8 mouse cellular contexts compared by ENCODE assay signal in the genomic region with DNA sequence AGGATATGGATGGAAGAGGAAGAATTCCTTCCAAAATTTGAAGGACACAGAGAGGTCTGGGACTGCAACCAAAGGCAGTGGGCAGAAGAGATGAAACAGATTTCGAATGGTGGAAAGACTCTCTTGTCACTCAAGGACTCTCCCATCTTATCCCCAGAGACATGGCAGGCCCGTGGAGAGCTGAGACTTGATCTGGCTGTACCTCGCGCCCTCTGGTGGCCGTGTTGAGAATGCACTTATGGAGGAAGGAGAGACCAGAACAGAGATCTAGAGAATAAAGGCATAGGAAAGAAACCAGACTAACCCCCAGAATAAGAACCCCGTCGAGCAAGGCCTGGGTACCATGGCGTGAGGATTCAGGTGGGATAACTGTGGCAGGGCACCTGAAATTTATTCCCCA.
A peak's percentile ranks its signal among the peaks of the same experiment; 100 is the strongest.
DNase-seq lines count a peak whose midpoint lies in the region; ATAC-seq lines count a peak whose summit lies in the region.

No protein-coding gene starts in this region.

- H3K27ac ChIP-seq in kidney, embryonic 16.5 days (ENCODE audit: low read length) = no peak overlapping the region
- no peak overlapping the region for H3K27ac ChIP-seq in forebrain, embryonic 16.5 days (ENCODE audit: low read length)
- H3K27ac ChIP-seq in hindbrain, embryonic 14.5 days = no peak overlapping the region
- no peak overlapping the region for H3K27ac ChIP-seq in midbrain, embryonic 16.5 days (ENCODE audit: low read length)

- 15% methylated on average over 8 of the region's 8 CpGs for WGBS in kidney, embryonic 16.5 days
- WGBS in forebrain, embryonic 16.5 days = 10% methylated on average over 8 of the region's 8 CpGs
- WGBS in hindbrain, embryonic 14.5 days = 24% methylated on average over 8 of the region's 8 CpGs
- WGBS in midbrain, embryonic 16.5 days = 14% methylated on average over 8 of the region's 8 CpGs

- H3K4me3 ChIP-seq in kidney, embryonic 16.5 days (ENCODE audit: low read length) = no peak overlapping the region
- no peak overlapping the region for H3K4me3 ChIP-seq in forebrain, embryonic 16.5 days (replicated peaks; ENCODE audit: low read length)
- H3K4me3 ChIP-seq in hindbrain, embryonic 14.5 days (replicated peaks; ENCODE audit: low read length) = no peak overlapping the region
- no peak overlapping the region for H3K4me3 ChIP-seq in midbrain, embryonic 16.5 days (ENCODE audit: low read depth, low read length)

- peak; percentile 59 for DNase-seq in kidney, adult 11 months
- DNase-seq in cerebellum, adult 11 months = peak; percentile 72
- DNase-seq in hindbrain, embryonic 14.5 days (ENCODE audit: low spot score) = peak; percentile 74
- DNase-seq in left cerebral cortex, adult 9 months (ENCODE audit: low spot score in 2 of 2) = peak; percentile 19 to 90
- DNase-seq in thymus, postnatal 0 days (ENCODE audit: low spot score) = peak; percentile 26

- H3K9me3 ChIP-seq in kidney, embryonic 16.5 days (ENCODE audit: low read length) = no peaks in the 10 kb centered on the region
- H3K9me3 ChIP-seq in forebrain, embryonic 16.5 days (ENCODE audit: control insufficient read depth, low read length) = no peaks in the 10 kb centered on the region
- H3K9me3 ChIP-seq in hindbrain, embryonic 14.5 days (ENCODE audit: control insufficient read depth, low read length) = no peaks in the 10 kb centered on the region
- H3K9me3 ChIP-seq in midbrain, embryonic 16.5 days (replicated peaks; ENCODE audit: control insufficient read depth, low read length, poor library complexity, severe bottlenecking) = no peaks in the 10 kb centered on the region

- ATAC-seq in kidney, embryonic 16.5 days (ENCODE audit: low FRiP score, low TSS enrichment) = no peak
- ATAC-seq in forebrain, embryonic 16.5 days = peak; percentile 77; the same call in 1 of the 2 replicates
- no peak for ATAC-seq in hindbrain, embryonic 14.5 days (ENCODE audit: low FRiP score)
- ATAC-seq in midbrain, embryonic 16.5 days = peak; percentile 43; the same call in 1 of the 2 replicates

- no peaks in the 10 kb centered on the region for H3K4me1 ChIP-seq in kidney, embryonic 16.5 days (ENCODE audit: insufficient read depth, low read length)
- H3K4me1 ChIP-seq in forebrain, embryonic 16.5 days (replicated peaks; ENCODE audit: control insufficient read depth, insufficient read depth, low read length) = 0 out of 2 replicates have a peak, but pooled peaks cover 3% of the 10 kb centered on the region
- H3K4me1 ChIP-seq in hindbrain, embryonic 14.5 days (replicated peaks; ENCODE audit: control insufficient read depth, insufficient read depth, low read length) = no peaks in the 10 kb centered on the region
- peaks cover 7% of the 10 kb centered on the region for H3K4me1 ChIP-seq in midbrain, embryonic 16.5 days (ENCODE audit: control insufficient read depth, insufficient read depth, low read length)

- H3K27me3 ChIP-seq in kidney, embryonic 16.5 days (ENCODE audit: insufficient read depth, low read length) = no peaks in the 10 kb centered on the region
- H3K27me3 ChIP-seq in forebrain, embryonic 16.5 days (replicated peaks; ENCODE audit: control insufficient read depth, insufficient read depth, low read length) = no peaks in the 10 kb centered on the region
- no peaks in the 10 kb centered on the region for H3K27me3 ChIP-seq in hindbrain, embryonic 14.5 days (ENCODE audit: control insufficient read depth, insufficient read depth, low read length)
- no peaks in the 10 kb centered on the region for H3K27me3 ChIP-seq in midbrain, embryonic 16.5 days (ENCODE audit: control insufficient read depth, insufficient read depth, low read depth, low read length)

- no peak overlapping the region for H3K4me2 ChIP-seq in kidney, embryonic 16.5 days (replicated peaks; ENCODE audit: low read depth, low read length)
- H3K4me2 ChIP-seq in forebrain, embryonic 16.5 days (ENCODE audit: low read length) = no peak overlapping the region
- H3K4me2 ChIP-seq in hindbrain, embryonic 14.5 days (replicated peaks) = no peak overlapping the region
- no peak overlapping the region for H3K4me2 ChIP-seq in midbrain, embryonic 16.5 days (ENCODE audit: low read length)

- H3K36me3 ChIP-seq in kidney, embryonic 16.5 days (ENCODE audit: insufficient read depth, low read length) = no peaks in the 10 kb centered on the region
- H3K36me3 ChIP-seq in forebrain, embryonic 16.5 days (ENCODE audit: control insufficient read depth, insufficient read depth) = no peaks in the 10 kb centered on the region
- H3K36me3 ChIP-seq in hindbrain, embryonic 14.5 days (replicated peaks; ENCODE audit: control insufficient read depth, insufficient read depth) = no peaks in the 10 kb centered on the region
- no peaks in the 10 kb centered on the region for H3K36me3 ChIP-seq in midbrain, embryonic 16.5 days (ENCODE audit: control insufficient read depth, insufficient read depth, low read length)

- H3K9ac ChIP-seq in kidney, embryonic 16.5 days (replicated peaks; ENCODE audit: low read length) = no peak overlapping the region
- H3K9ac ChIP-seq in forebrain, embryonic 16.5 days (replicated peaks; ENCODE audit: low read depth, low read length) = no peak overlapping the region
- H3K9ac ChIP-seq in hindbrain, embryonic 14.5 days = no peak overlapping the region
- H3K9ac ChIP-seq in midbrain, embryonic 16.5 days (ENCODE audit: low read depth, low read length) = no peak overlapping the region

Comparison
In these comparisons a context has a peak if more than half of its experiments do, and no peak if none do; other contexts are left out.
1. ATAC-seq: peak in forebrain, embryonic 16.5 days (single experiment) and midbrain, embryonic 16.5 days (single experiment); none in kidney, embryonic 16.5 days (single experiment) and hindbrain, embryonic 14.5 days (single experiment).
2. Peak in every context shown above with its lines, with median percentiles within 50 percentile points of each other: DNase-seq.